Mouse (Mus musculus) heart, embryonic 12.5 days (tissue): ENCODE results near the gene Hivep3. TPM values are rescaled to one million over a fixed set of nuclear protein-coding genes. Genes with fewer than 3 reads are reported as not detected.

Experiments used
- ATAC-seq: fragments of 200-750 bp; cut with Nextera tagmentation; 2 replicates; pipeline ENCODE4 v1.8.0; 2017; ENCODE audit warnings: moderate TSS enrichment, moderate library complexity; ENCODE audit not compliant: insufficient number of reproducible peaks, low FRiP score
- H3K27ac ChIP-seq: fragments of 300-500 bp; sonication (generic); 2 replicates; pipeline ENCODE4 v1.5.1; 2016; ENCODE audit warnings: mild to moderate bottlenecking, moderate library complexity; ENCODE audit not compliant: poor library complexity, severe bottlenecking
- H3K27me3 ChIP-seq: fragments of 300-500 bp; sonication (generic); replicated peaks from 2 replicates; pipeline ENCODE4 v1.6.1; 2016; ENCODE audit warnings: mild to moderate bottlenecking, moderate library complexity
- H3K36me3 ChIP-seq: fragments of 300-500 bp; sonication (generic); 2 replicates; pipeline ENCODE4 v1.6.1; 2016; ENCODE audit warnings: mild to moderate bottlenecking, moderate library complexity
- H3K4me1 ChIP-seq: fragments of 300-500 bp; sonication (generic); replicated peaks from 2 replicates; pipeline ENCODE4 v1.6.1; 2016; ENCODE audit warnings: mild to moderate bottlenecking
- H3K4me2 ChIP-seq: fragments of 300-500 bp; sonication (generic); 2 replicates; pipeline ENCODE4 v1.6.1; 2016; ENCODE audit warnings: mild to moderate bottlenecking, moderate library complexity
- H3K4me3 ChIP-seq: fragments of 300-500 bp; sonication (generic); 2 replicates; pipeline ENCODE4 v1.5.1; 2016; ENCODE audit warnings: mild to moderate bottlenecking
- H3K9ac ChIP-seq: fragments of 300-500 bp; sonication (generic); 2 replicates; pipeline ENCODE4 v1.6.1; 2016; ENCODE audit warnings: mild to moderate bottlenecking, moderate library complexity
- H3K9me3 ChIP-seq: fragments of 300-500 bp; sonication (generic); replicated peaks from 2 replicates; pipeline ENCODE4 v1.6.1; 2016; ENCODE audit warnings: mild to moderate bottlenecking, moderate library complexity
- WGBS: fragments of 180-500 bp; shearing (Covaris S2); methylation state at CpG from one replicate; pipeline ENCODE4 v1.1.7; 2016; 5-methylcytosine and 5-hydroxymethylcytosine counted together
- polyA plus RNA-seq: library from polyadenylated mRNA; unstranded; fragments of >200 nt; fragmentation: Nextera tagmentation; extraction: Ambion mirVana; gene quantifications from 2 replicates; pipeline ENCODE4 v1.2.1, GENCODE M21; 2016

Hivep3 gene
- polyA plus RNA-seq, 1 experiment from 2014 or later = 6.1 TPM

- H3K9me3 ChIP-seq = no peaks in the 10 kb centered on the region
- no peaks in the 10 kb centered on the region for H3K36me3 ChIP-seq
- no peak overlapping the region for H3K27ac ChIP-seq
- H3K4me2 ChIP-seq = no peak overlapping the region
- peaks cover 18% of the 10 kb centered on the region; the same call in 1 of the 2 replicates for H3K27me3 ChIP-seq
- 0 out of 2 replicates have a peak, but pooled peaks cover 6% of the 10 kb centered on the region for H3K4me1 ChIP-seq
- no peak for ATAC-seq
- no peak overlapping the region for H3K4me3 ChIP-seq
- WGBS = 76% methylated on average over 2 of the region's 2 CpGs
- no peak overlapping the region for H3K9ac ChIP-seq
Observed at GRCm38 (mm10) chr4:119727871-119728270, 5.7 kb upstream of the Hivep3 start.

DNA sequence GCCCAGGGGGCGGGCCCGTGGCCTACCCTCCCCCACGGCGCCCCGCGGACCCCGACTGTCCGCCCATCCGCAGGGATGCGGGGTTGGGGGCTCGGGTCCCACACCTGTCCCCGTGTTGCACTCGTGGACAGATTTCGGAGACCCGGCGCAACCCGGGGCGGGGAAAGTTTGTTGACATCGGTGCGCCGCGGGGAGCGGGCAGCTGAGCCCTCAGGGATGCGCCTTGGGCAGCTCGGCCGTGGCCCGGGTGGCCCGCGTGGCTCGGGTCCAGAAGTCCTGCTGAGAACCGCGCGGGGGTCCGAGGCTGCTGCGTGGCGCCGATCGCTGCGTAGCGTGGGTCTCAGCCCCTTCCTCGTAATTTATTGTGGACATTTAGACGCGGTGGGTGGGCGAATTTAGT, 358 bp downstream of the Hivep3 start:
- Histone ChIP-seq H3K27ac (no peak overlapping the region), H3K9me3 (no peaks in the 10 kb centered on the region), H3K4me1 (no peaks in the 10 kb centered on the region), H3K36me3 (no peaks in the 10 kb centered on the region), H3K4me2 (peak overlapping the region; percentile 96), H3K4me3 (peak overlapping the region; percentile 73), H3K27me3 (peaks cover 29% of the 10 kb centered on the region), H3K9ac (peak overlapping the region; percentile 82)
- ATAC-seq = peak; percentile 47
- 1% methylated on average over 44 of the region's 44 CpGs for WGBS

DNA sequence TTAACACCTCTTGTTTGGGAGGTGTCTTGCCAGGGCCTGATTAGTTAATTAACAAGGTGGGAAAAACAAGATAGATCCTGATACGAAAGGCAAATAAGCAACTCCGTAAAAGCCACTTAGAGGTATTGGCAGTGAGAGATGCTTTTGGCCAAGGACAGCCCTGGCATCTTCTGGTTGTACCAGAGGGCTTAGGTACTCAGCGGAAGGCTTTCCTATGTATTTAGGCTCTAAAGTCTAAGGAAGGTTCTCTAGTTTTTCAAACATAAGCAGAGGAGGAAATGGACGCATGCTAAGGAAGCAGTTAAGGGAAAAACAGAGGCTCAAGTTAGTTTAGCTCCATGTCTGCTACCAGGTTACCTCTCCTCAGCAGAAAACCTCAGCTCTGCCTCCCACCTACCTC, 768 bp downstream of the Hivep3 start:
- Histone ChIP-seq H3K4me2 (peak overlapping the region; percentile 96), H3K4me1 (no peaks in the 10 kb centered on the region; the same call in 1 of the 2 replicates), H3K27me3 (peaks cover 29% of the 10 kb centered on the region), H3K9ac (peak overlapping the region; percentile 82; the same call in 1 of the 2 replicates), H3K4me3 (peak overlapping the region; percentile 73), H3K9me3 (no peaks in the 10 kb centered on the region), H3K27ac (no peak overlapping the region), H3K36me3 (no peaks in the 10 kb centered on the region)
- ATAC-seq = no peak
- 18% methylated on average over 4 of the region's 4 CpGs for WGBS

DNA sequence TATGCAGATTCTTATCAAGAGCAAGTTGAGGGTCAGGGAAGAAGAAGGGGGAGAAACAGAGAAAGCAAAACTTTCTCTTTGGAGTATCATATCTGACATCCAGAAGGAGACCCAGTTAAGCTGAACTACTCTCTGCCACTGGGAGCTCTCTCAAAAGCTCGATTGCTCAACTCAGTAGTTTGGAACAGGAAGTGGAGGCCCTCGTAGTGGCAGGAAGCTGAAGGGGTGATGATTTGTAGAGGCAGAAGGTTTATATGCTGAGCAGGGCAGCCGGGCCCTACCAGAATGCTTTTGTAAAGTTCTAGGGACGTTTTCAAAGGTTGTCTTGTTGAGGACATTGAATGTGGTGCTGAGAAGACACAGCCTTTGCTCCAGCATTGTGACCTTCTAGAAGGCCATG, 5.1 kb downstream of the Hivep3 start:
- Histone ChIP-seq H3K4me1 (no peaks in the 10 kb centered on the region; the same call in 1 of the 2 replicates), H3K27ac (no peak overlapping the region), H3K9me3 (no peaks in the 10 kb centered on the region), H3K9ac (no peak overlapping the region), H3K36me3 (no peaks in the 10 kb centered on the region), H3K4me3 (no peak overlapping the region), H3K27me3 (peaks cover 33% of the 10 kb centered on the region), H3K4me2 (no peak overlapping the region)
- ATAC-seq = no peak
- WGBS = 28% methylated on average over 4 of the region's 4 CpGs

- Histone ChIP-seq H3K4me2 (no peak overlapping the region), H3K27ac (no peak overlapping the region), H3K4me1 (no peaks in the 10 kb centered on the region; the same call in 1 of the 2 replicates), H3K36me3 (no peaks in the 10 kb centered on the region), H3K4me3 (no peak overlapping the region), H3K9ac (no peak overlapping the region), H3K9me3 (no peaks in the 10 kb centered on the region), H3K27me3 (peaks cover 31% of the 10 kb centered on the region)
- no peak for ATAC-seq
- WGBS = 30% methylated on average over 9 of the region's 9 CpGs
Observed at GRCm38 (mm10) chr4:119739301-119740062, 5.9 kb downstream of the Hivep3 start.

DNA sequence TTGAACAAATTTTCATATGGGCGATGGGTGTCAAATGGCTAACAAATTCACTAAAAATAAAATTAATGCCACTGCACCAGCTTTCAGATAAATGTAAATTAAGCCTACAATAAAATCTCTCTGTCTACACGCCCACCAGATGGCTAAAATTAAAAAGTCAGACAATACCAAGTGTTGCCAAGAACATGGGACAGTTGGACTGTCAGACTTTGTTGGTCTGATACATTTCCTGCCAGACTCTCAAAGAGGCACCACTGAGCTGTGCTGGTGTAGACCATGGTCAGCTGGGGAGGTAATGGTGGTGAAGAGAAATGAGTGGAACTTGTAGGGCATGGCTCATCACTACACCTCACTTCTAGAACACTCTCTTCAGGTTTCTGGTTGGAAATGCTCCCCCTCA, 14.8 kb downstream of the Hivep3 start:
- Histone ChIP-seq H3K4me1 (peaks cover 19% of the 10 kb centered on the region), H3K36me3 (no peaks in the 10 kb centered on the region), H3K9me3 (no peaks in the 10 kb centered on the region), H3K4me2 (no peak overlapping the region), H3K27me3 (no peaks in the 10 kb centered on the region), H3K4me3 (no peak overlapping the region), H3K27ac (no peak overlapping the region), H3K9ac (no peak overlapping the region)
- WGBS = 72% methylated on average over 2 of the region's 2 CpGs
- no peak for ATAC-seq

DNA sequence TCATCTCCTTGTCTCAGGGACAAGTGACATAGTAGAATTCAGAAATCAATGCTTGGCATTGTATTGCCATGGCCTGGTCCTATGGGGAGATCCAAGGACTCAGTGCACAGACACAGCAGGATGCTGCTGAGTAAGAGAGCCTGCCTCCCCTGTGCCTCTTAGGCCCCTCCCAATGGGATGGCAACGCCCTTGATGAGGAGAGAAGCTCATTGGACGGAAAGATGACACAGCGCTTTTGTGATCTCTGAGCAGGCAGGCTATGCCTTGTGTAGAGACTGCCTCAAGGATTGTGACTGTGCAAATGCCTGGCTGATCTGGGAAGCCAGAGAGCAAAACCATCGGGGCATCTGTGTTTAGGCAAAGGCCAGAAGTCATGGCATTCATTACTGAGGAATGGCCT, 16.6 kb downstream of the Hivep3 start:
- Histone ChIP-seq H3K27ac (no peak overlapping the region), H3K4me2 (no peak overlapping the region), H3K9ac (no peak overlapping the region), H3K9me3 (no peaks in the 10 kb centered on the region), H3K4me3 (no peak overlapping the region), H3K4me1 (peaks cover 19% of the 10 kb centered on the region), H3K27me3 (no peaks in the 10 kb centered on the region), H3K36me3 (no peaks in the 10 kb centered on the region)
- 47% methylated on average over 4 of the region's 4 CpGs for WGBS
- ATAC-seq = no peak

DNA sequence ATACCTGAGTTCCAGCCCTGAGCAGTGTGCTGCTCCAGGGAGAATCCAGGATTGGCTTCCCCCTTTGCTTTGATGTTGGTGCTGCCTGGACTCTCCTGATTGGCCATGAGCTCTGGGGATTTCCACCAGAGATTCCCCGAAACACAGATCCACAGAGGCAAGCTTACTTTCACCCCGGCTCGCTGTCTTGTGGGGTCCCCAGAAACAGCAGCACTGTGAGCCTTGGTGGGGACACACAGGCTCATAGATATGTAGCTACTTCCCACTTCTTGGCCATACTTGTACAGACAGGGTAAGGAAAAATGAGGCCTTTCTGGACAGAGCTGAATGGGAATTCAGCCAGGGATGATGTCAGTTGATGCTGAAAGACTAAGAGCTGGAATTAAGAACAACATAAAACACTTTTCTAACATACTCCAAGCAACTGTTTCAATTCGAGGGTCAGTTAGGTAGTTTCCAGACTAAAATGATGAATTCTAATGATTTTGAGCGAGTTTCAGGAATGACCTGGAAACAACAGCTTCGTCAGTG, 17.2 kb downstream of the Hivep3 start:
- Histone ChIP-seq H3K4me3 (no peak overlapping the region), H3K9ac (no peak overlapping the region), H3K27me3 (no peaks in the 10 kb centered on the region), H3K27ac (0 out of 2 replicates have a peak overlapping the region, but pooled peaks have one; percentile 3), H3K4me1 (peaks cover 19% of the 10 kb centered on the region), H3K36me3 (no peaks in the 10 kb centered on the region), H3K4me2 (no peak overlapping the region), H3K9me3 (no peaks in the 10 kb centered on the region)
- ATAC-seq = no peak
- WGBS = 80% methylated on average over 6 of the region's 6 CpGs

- 0 out of 2 replicates have a peak, but pooled peaks cover 2% of the 10 kb centered on the region for H3K9me3 ChIP-seq
- H3K27ac ChIP-seq = peak overlapping the region; percentile 30; the same call in 1 of the 2 replicates
- no peak overlapping the region for H3K9ac ChIP-seq
- H3K4me1 ChIP-seq = peaks cover 19% of the 10 kb centered on the region
- peak; percentile 72 for ATAC-seq
- no peak overlapping the region for H3K4me2 ChIP-seq
- H3K27me3 ChIP-seq = no peaks in the 10 kb centered on the region
- 52% methylated on average over 2 of the region's 2 CpGs for WGBS
- H3K36me3 ChIP-seq = no peaks in the 10 kb centered on the region
- no peak overlapping the region for H3K4me3 ChIP-seq
Observed at GRCm38 (mm10) chr4:119751408-119752006, 17.9 kb downstream of the Hivep3 start.

- H3K27me3 ChIP-seq = no peaks in the 10 kb centered on the region
- H3K9me3 ChIP-seq = 0 out of 2 replicates have a peak, but pooled peaks cover 4% of the 10 kb centered on the region
- H3K9ac ChIP-seq = no peak overlapping the region
- H3K27ac ChIP-seq = no peak overlapping the region
- 70% methylated on average over 4 of the region's 4 CpGs for whole genome bisulfite sequencing
- no peaks in the 10 kb centered on the region for H3K36me3 ChIP-seq
- H3K4me1 ChIP-seq = no peaks in the 10 kb centered on the region
- H3K4me3 ChIP-seq = no peak overlapping the region
- no peak for ATAC-seq
- no peak overlapping the region for H3K4me2 ChIP-seq
Observed at GRCm38 (mm10) chr4:119759574-119760233, 26.1 kb downstream of the Hivep3 start.

DNA sequence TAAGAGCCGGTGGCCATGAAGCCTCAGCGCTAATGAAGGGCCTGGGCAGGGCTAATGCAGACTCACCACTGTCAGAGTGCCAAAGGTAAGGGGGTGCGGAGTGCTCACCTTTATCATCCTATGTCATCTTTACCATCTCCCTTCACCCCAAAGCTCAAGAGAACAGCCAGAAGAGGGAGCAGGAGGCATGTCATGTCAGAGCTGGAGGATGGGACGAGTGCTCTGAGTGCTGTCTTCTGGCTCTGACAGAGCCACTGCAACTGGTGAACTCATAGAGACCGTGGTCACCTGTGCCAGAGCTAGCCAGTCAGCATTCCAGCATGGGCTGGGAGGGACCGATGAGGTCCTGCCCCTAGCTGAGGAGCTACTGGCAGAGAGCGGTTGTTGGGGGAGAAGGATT, 27.2 kb downstream of the Hivep3 start:
- Histone ChIP-seq H3K4me1 (no peaks in the 10 kb centered on the region), H3K9ac (no peak overlapping the region), H3K4me2 (no peak overlapping the region), H3K27ac (no peak overlapping the region), H3K27me3 (no peaks in the 10 kb centered on the region), H3K4me3 (no peak overlapping the region), H3K36me3 (no peaks in the 10 kb centered on the region), H3K9me3 (0 out of 2 replicates have a peak, but pooled peaks cover 4% of the 10 kb centered on the region)
- 76% methylated on average over 7 of the region's 7 CpGs for WGBS
- ATAC-seq = no peak
